Mouse (Mus musculus) C2C12 (cell line): ENCODE measurements around the gene Lrp10. TPM values are rescaled to one million over a fixed set of nuclear protein-coding genes. Genes with fewer than 3 reads are reported as not detected.
A peak's percentile ranks its signal among the peaks of the same experiment; 100 is the strongest.

Source experiments
- H3K27me3 ChIP-seq: one replicate; pipeline ENCODE4 v1.6.1; 2011; ENCODE audit not compliant: control insufficient read depth, insufficient read depth, insufficient read length
- H3K36me3 ChIP-seq: one replicate; pipeline ENCODE4 v1.6.1; 2011; ENCODE audit not compliant: control insufficient read depth, insufficient read depth
- H3K4me3 ChIP-seq: one replicate; pipeline ENCODE4 v1.5.1; 2011; ENCODE audit warnings: mild to moderate bottlenecking, control low read depth; ENCODE audit not compliant: poor library complexity, insufficient read depth, severe bottlenecking
- H3K79me2 ChIP-seq: one replicate; pipeline ENCODE4 v1.6.1; 2011; ENCODE audit not compliant: control insufficient read depth, insufficient read depth
- H3K79me3 ChIP-seq: one replicate; pipeline ENCODE4 v1.6.1; 2011; ENCODE audit warnings: low read depth, control low read depth
- H3ac ChIP-seq: one replicate; pipeline ENCODE3; 2011; ENCODE audit warnings: low read depth; ENCODE audit not compliant: control insufficient read depth, insufficient read length
- CEBPB ChIP-seq: IDR thresholded peaks from one replicate; pipeline ENCODE4 v1.6.1; 2011; ENCODE audit warnings: low read depth, mild to moderate bottlenecking, control low read depth, moderate library complexity
- CTCF ChIP-seq: IDR thresholded peaks from one replicate; pipeline ENCODE4 v1.5.1; 2011; ENCODE audit not compliant: control insufficient read depth, insufficient read depth, insufficient read length
- FOSL1 ChIP-seq: IDR thresholded peaks from one replicate; pipeline ENCODE4 v1.8.0; 2011; ENCODE audit warnings: mild to moderate bottlenecking, low read length; ENCODE audit not compliant: poor library complexity, insufficient read depth, severe bottlenecking
- MAX ChIP-seq: IDR thresholded peaks from one replicate; pipeline ENCODE4 v1.6.1; 2011; ENCODE audit warnings: mild to moderate bottlenecking, control low read depth
- MYOD1 ChIP-seq: IDR thresholded peaks from one replicate; pipeline ENCODE4 v1.6.1; 2011; ENCODE audit warnings: low read depth; ENCODE audit not compliant: control insufficient read depth, insufficient read length
- MYOG ChIP-seq: IDR thresholded peaks from one replicate; pipeline ENCODE4 v1.6.1; 2011; ENCODE audit not compliant: control insufficient read depth, insufficient read length; ENCODE audit errors: extremely low read depth
- USF1 ChIP-seq: IDR thresholded peaks from one replicate; pipeline ENCODE4 v1.6.1; 2011; ENCODE audit warnings: low read depth, mild to moderate bottlenecking, control low read depth, moderate library complexity
- polyA plus RNA-seq: library from polyadenylated mRNA; unstranded; fragments of >200 nt; fragmentation: generic; extraction: Trizol; gene quantifications from one replicate; pipeline ENCODE4 v1.2.1, GENCODE M21; 2012; ENCODE audit warnings: missing spikeins

The Lrp10 gene
- polyA plus RNA-seq, 1 experiment = 72.8 TPM

DNA sequence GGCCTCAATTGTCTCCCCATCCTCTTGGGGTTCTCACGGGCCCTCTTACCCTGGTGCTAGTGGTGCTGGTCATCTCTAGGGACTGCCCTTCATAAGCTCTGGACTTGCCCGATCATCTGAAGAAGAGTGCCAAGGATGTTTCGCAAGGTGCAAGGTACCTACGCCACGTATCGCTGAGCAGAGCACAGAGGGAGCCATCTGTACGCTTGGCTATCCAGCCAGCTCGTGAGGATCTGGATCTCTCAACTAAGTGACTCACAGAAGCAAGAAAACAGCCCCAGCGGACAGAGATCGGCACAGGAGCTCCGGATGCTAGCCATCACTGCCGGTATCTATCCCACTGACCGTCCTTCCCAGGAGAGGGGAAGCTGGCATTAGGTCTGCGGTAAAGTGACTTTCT lies 32.8 kb downstream of the Lrp10 start:
- Histone ChIP-seq H3K36me3 (no peaks in the 10 kb centered on the region), H3K79me2 (no peaks in the 10 kb centered on the region), H3K27me3 (no peaks in the 10 kb centered on the region), H3K4me3 (no peak overlapping the region), H3K79me3 (no peaks in the 10 kb centered on the region), H3ac (no peak overlapping the region)
- no peak for TF ChIP-seq FOSL1
- TF ChIP-seq CEBPB = no peak
- TF ChIP-seq MAX = no peak
- TF ChIP-seq USF1 = no peak
- TF ChIP-seq MYOD1 = no peak
- no peak for TF ChIP-seq MYOG
- no peak for TF ChIP-seq CTCF

GRCm38 (mm10) chr14:54499330-54499729 lies 35.4 kb downstream of the Lrp10 start:
- H3K27me3 ChIP-seq = no peaks in the 10 kb centered on the region
- TF ChIP-seq FOSL1 = no peak
- no peak for TF ChIP-seq MAX

DNA sequence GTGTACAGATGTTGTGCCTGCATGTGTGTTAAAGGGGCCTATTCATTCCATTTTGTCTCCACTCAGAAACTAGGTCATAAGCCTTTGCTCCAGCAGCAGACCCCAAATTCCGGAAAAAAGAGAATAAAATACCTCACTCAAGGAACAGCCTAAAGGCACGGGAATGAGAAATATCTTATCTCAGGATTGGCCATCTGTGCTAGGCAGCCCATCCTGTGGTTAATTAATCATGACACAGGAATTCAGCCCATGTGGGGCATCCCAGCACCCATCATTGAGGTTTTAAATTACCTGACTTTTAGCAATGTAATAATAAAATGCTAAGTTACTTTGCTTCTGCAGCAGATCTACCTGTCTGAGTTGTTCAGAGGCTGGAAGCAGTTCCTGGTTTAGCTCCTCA lies 37.4 kb downstream of the Lrp10 start:
- no peak overlapping the region for H3ac ChIP-seq
- peaks cover 2% of the 10 kb centered on the region for H3K36me3 ChIP-seq
- TF ChIP-seq MAX = no peak
- TF ChIP-seq MYOD1 = peak; percentile 63
- no peak for TF ChIP-seq FOSL1
- no peak for TF ChIP-seq CTCF
- H3K79me2 ChIP-seq = no peaks in the 10 kb centered on the region
- no peak overlapping the region for H3K4me3 ChIP-seq
- H3K79me3 ChIP-seq = no peaks in the 10 kb centered on the region
- H3K27me3 ChIP-seq = no peaks in the 10 kb centered on the region

More at GRCm38 (mm10) chr14:54499330-54499729, 35.4 kb downstream of the Lrp10 start:
- H3K79me3 ChIP-seq = no peaks in the 10 kb centered on the region
- H3K4me3 ChIP-seq = no peak overlapping the region
- H3K36me3 ChIP-seq = no peaks in the 10 kb centered on the region
- no peak overlapping the region for H3ac ChIP-seq
- H3K79me2 ChIP-seq = no peaks in the 10 kb centered on the region

DNA sequence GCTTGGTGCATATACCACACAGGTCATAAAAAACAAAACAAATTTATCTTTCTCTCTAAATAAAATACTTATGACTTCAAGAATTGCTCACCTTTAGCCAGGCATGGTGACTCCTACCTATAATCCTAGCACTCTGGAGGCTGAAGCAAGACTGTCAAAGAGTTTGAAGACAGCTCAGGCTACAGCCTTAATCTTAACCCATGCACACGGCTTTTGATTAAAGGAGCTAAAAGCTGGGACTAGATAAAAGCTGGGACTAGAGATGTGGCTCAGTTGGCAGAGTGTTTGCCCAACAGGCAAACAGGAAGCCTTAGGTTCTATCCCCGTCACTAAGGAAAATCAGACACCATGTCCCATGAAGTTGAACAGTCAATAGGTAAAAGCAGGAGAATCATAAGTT lies 39.2 kb downstream of the Lrp10 start:
- Histone ChIP-seq H3K4me3 (no peak overlapping the region), H3K27me3 (no peaks in the 10 kb centered on the region), H3K36me3 (peaks cover 17% of the 10 kb centered on the region), H3K79me3 (no peaks in the 10 kb centered on the region), H3K79me2 (no peaks in the 10 kb centered on the region), H3ac (no peak overlapping the region)
- TF ChIP-seq MYOG = no peak
- TF ChIP-seq FOSL1 = no peak
- no peak for TF ChIP-seq CTCF

GRCm38 (mm10) chr14:54509774-54510173 lies 45.8 kb downstream of the Lrp10 start:
- peaks cover 82% of the 10 kb centered on the region for H3K36me3 ChIP-seq
- no peak overlapping the region for H3ac ChIP-seq
- H3K27me3 ChIP-seq = no peaks in the 10 kb centered on the region
- H3K79me2 ChIP-seq = peaks cover 16% of the 10 kb centered on the region
- no peak overlapping the region for H3K4me3 ChIP-seq
- H3K79me3 ChIP-seq = peaks cover 7% of the 10 kb centered on the region
- TF ChIP-seq MYOD1 = no peak
- TF ChIP-seq FOSL1 = no peak
- TF ChIP-seq MYOG = no peak
- TF ChIP-seq CEBPB = no peak
- TF ChIP-seq CTCF = no peak
- no peak for TF ChIP-seq MAX
- no peak for TF ChIP-seq USF1

GRCm38 (mm10) chr14:54516710-54517310 lies 52.9 kb downstream of the Lrp10 start:
- H3K4me3 ChIP-seq = peak overlapping the region; percentile 66
- peaks cover 39% of the 10 kb centered on the region for H3K79me2 ChIP-seq
- H3K36me3 ChIP-seq = peaks cover 35% of the 10 kb centered on the region
- peaks cover 24% of the 10 kb centered on the region for H3K79me3 ChIP-seq
- no peak for TF ChIP-seq CEBPB
- no peak for TF ChIP-seq MAX
- no peak for TF ChIP-seq MYOG
- no peak for TF ChIP-seq MYOD1
- TF ChIP-seq USF1 = no peak
- TF ChIP-seq FOSL1 = no peak
- no peak for TF ChIP-seq CTCF
- H3K27me3 ChIP-seq = no peaks in the 10 kb centered on the region
- peak overlapping the region; percentile 88 for H3ac ChIP-seq

Other genes starting within 250 kb of the Lrp10 start
- 262 TPM for gene Dad1, start 210.0 kb upstream of the Lrp10 start, polyA plus RNA-seq
- gene Abhd4, start 209.9 kb upstream of the Lrp10 start, polyA plus RNA-seq = 32.9 TPM
- not detected for gene Olfr49, start 179.2 kb upstream of the Lrp10 start, polyA plus RNA-seq
- 54.8 TPM for gene Oxa1l, start 103.3 kb upstream of the Lrp10 start, polyA plus RNA-seq
- gene Slc7a7, start 46.4 kb upstream of the Lrp10 start, polyA plus RNA-seq = 0.35 TPM
- gene Mrpl52, start 37.2 kb upstream of the Lrp10 start, polyA plus RNA-seq = 518 TPM
- gene Mmp14, start 32.5 kb upstream of the Lrp10 start, polyA plus RNA-seq = 118 TPM
- gene Rem2, start 12.0 kb downstream of the Lrp10 start, polyA plus RNA-seq = 0.56 TPM
- gene Prmt5, start 53.4 kb downstream of the Lrp10 start, polyA plus RNA-seq = 174 TPM
- 30.0 TPM for gene Haus4, start 90.5 kb downstream of the Lrp10 start, polyA plus RNA-seq
- gene Ajuba, start 113.4 kb downstream of the Lrp10 start, polyA plus RNA-seq = 50.7 TPM
- gene 4931414P19Rik, start 141.9 kb downstream of the Lrp10 start, polyA plus RNA-seq = 6.0 TPM
- 469 TPM for gene Psmb5, start 153.9 kb downstream of the Lrp10 start, polyA plus RNA-seq
- 0.01 TPM for gene Psmb11, start 157.3 kb downstream of the Lrp10 start, polyA plus RNA-seq
- not detected for gene Gm17606, start 176.8 kb downstream of the Lrp10 start, polyA plus RNA-seq
- 4.6 TPM for gene Cdh24, start 177.2 kb downstream of the Lrp10 start, polyA plus RNA-seq
- gene 1700123O20Rik, start 222.1 kb downstream of the Lrp10 start, polyA plus RNA-seq = 40.0 TPM
- gene Acin1, start 222.8 kb downstream of the Lrp10 start, polyA plus RNA-seq = 107 TPM
- not detected for gene Gm29776, start 234.7 kb downstream of the Lrp10 start, polyA plus RNA-seq
- gene Cebpe, start 248.0 kb downstream of the Lrp10 start, polyA plus RNA-seq = not detected